Mouse (Mus musculus) retina, embryonic 14.5 days (tissue): ENCODE data around the gene Sectm1b.
"Not testable (repeated sequence)": the region's sequence is repeated elsewhere in the genome, so short reads cannot be mapped to it uniquely, and the experiment has no call there.

Experiments used
- DNase-seq: peaks from one replicate; pipeline ENCODE4 v3.0.0-alpha.2; 2015; ENCODE audit warnings: low spot score

Gene Sectm1b

GRCm38 (mm10) chr11:121069662-121070061 is 6.3 kb upstream of the Sectm1b start:
- DNase-seq = not testable (repeated sequence)

GRCm38 (mm10) chr11:121067895-121068294 is 4.5 kb upstream of the Sectm1b start:
- no peak for DNase-seq

GRCm38 (mm10) chr11:121064197-121064596 is 828 bp upstream of the Sectm1b start:
- no peak for DNase-seq

- no peak for DNase-seq
Measured at GRCm38 (mm10) chr11:121061615-121062014, 1.8 kb downstream of the Sectm1b start.

GRCm38 (mm10) chr11:121060401-121061067 is 2.8 kb downstream of the Sectm1b start:
- not testable (repeated sequence) for DNase-seq

GRCm38 (mm10) chr11:121059471-121059870 is 3.9 kb downstream of the Sectm1b start:
- DNase-seq = no peak

- no peak for DNase-seq
Measured at GRCm38 (mm10) chr11:121058956-121059355, 4.4 kb downstream of the Sectm1b start.

- no peak for DNase-seq
Measured at GRCm38 (mm10) chr11:121058122-121058521, 5.2 kb downstream of the Sectm1b start.

GRCm38 (mm10) chr11:121056536-121057236 is 6.7 kb downstream of the Sectm1b start:
- no peak for DNase-seq

- DNase-seq = peak; percentile 89
Measured at GRCm38 (mm10) chr11:121053536-121053935, 9.8 kb downstream of the Sectm1b start.

- DNase-seq = no peak
Measured at GRCm38 (mm10) chr11:121052387-121052786, 11.0 kb downstream of the Sectm1b start.

GRCm38 (mm10) chr11:121051793-121052192 is 11.6 kb downstream of the Sectm1b start:
- DNase-seq = no peak

GRCm38 (mm10) chr11:121049840-121050239 is 13.5 kb downstream of the Sectm1b start:
- DNase-seq = no peak

- DNase-seq = peak; percentile 48
Measured at GRCm38 (mm10) chr11:121047826-121048399, 15.5 kb downstream of the Sectm1b start.

GRCm38 (mm10) chr11:121045286-121045685 is 18.1 kb downstream of the Sectm1b start:
- DNase-seq = no peak

- DNase-seq = not testable (repeated sequence)
Measured at GRCm38 (mm10) chr11:121043025-121043424, 20.3 kb downstream of the Sectm1b start.

- DNase-seq = no peak
Measured at GRCm38 (mm10) chr11:121042480-121042879, 20.9 kb downstream of the Sectm1b start.

GRCm38 (mm10) chr11:121041636-121042035 is 21.7 kb downstream of the Sectm1b start:
- DNase-seq = no peak

- peak; percentile 92 for DNase-seq
Measured at GRCm38 (mm10) chr11:121041212-121041611, 22.2 kb downstream of the Sectm1b start.

GRCm38 (mm10) chr11:121039302-121039701 is 24.1 kb downstream of the Sectm1b start, which contains the start of gene Cd7:
Cd7 (minus strand) TSS chr11:121039418.
- no peak for DNase-seq

GRCm38 (mm10) chr11:121038366-121039240 is 24.8 kb downstream of the Sectm1b start:
- DNase-seq = no peak

GRCm38 (mm10) chr11:121033118-121033517 is 30.3 kb downstream of the Sectm1b start:
- no peak for DNase-seq
